Mouse (Mus musculus): Measurements from ENCODE around the gene Nupl1.

The Nupl1 gene

GRCm38 (mm10) chr14:60251281-60252003, at the start of gene Nupl1, which contains the start of gene Gm49336:
TSS of gene Nupl1 (minus strand) at chr14:60251431.
TSS of gene Gm49336 (minus strand) at chr14:60251507.
- in situ Hi-C loops (cut with MboI; ENCODE audit: low sequenced_read_pairs), result no loop called here

- in situ Hi-C loops (cut with MboI; ENCODE audit: low sequenced_read_pairs), result no loop called here
Measured at GRCm38 (mm10) chr14:60301024-60301423, 49.8 kb upstream of the Nupl1 start.

- in situ Hi-C loops (cut with MboI; ENCODE audit: low sequenced_read_pairs), result no loop called here
Measured at GRCm38 (mm10) chr14:60300224-60300991, 49.2 kb upstream of the Nupl1 start.

- in situ Hi-C loops (cut with MboI; ENCODE audit: low sequenced_read_pairs), result no loop called here
Measured at GRCm38 (mm10) chr14:60295531-60295930, 44.3 kb upstream of the Nupl1 start.

- in situ Hi-C loops (cut with MboI; ENCODE audit: low sequenced_read_pairs), result no loop called here
Measured at GRCm38 (mm10) chr14:60290363-60290762, 39.1 kb upstream of the Nupl1 start.

GRCm38 (mm10) chr14:60286194-60286863, 35.1 kb upstream of the Nupl1 start:
- in situ Hi-C loops (cut with MboI; ENCODE audit: low sequenced_read_pairs), result no loop called here

GRCm38 (mm10) chr14:60275301-60276276, 24.4 kb upstream of the Nupl1 start:
- in situ Hi-C loops (cut with MboI; ENCODE audit: low sequenced_read_pairs), result no loop called here

GRCm38 (mm10) chr14:60273346-60273745, 22.1 kb upstream of the Nupl1 start:
- in situ Hi-C loops (cut with MboI; ENCODE audit: low sequenced_read_pairs), result no loop called here

- in situ Hi-C loops (cut with MboI; ENCODE audit: low sequenced_read_pairs), result no loop called here
Measured at GRCm38 (mm10) chr14:60269333-60269732, 18.1 kb upstream of the Nupl1 start.

GRCm38 (mm10) chr14:60264990-60265876, 14.0 kb upstream of the Nupl1 start, which contains the start of gene Mtmr6:
TSS of gene Mtmr6 (plus strand) at chr14:60265228.
- in situ Hi-C loops (cut with MboI; ENCODE audit: low sequenced_read_pairs), result no loop called here

- in situ Hi-C loops (cut with MboI; ENCODE audit: low sequenced_read_pairs), result no loop called here
Measured at GRCm38 (mm10) chr14:60262316-60262715, 11.1 kb upstream of the Nupl1 start.

- in situ Hi-C loops (cut with MboI; ENCODE audit: low sequenced_read_pairs), result no loop called here
Measured at GRCm38 (mm10) chr14:60257851-60258250, 6.6 kb upstream of the Nupl1 start.

- in situ Hi-C loops (cut with MboI; ENCODE audit: low sequenced_read_pairs), result no loop called here
Measured at GRCm38 (mm10) chr14:60257101-60257500, 5.9 kb upstream of the Nupl1 start.

GRCm38 (mm10) chr14:60256356-60256755, 5.1 kb upstream of the Nupl1 start:
- in situ Hi-C loops (cut with MboI; ENCODE audit: low sequenced_read_pairs), result no loop called here

GRCm38 (mm10) chr14:60254774-60255173, 3.5 kb upstream of the Nupl1 start:
- in situ Hi-C loops (cut with MboI; ENCODE audit: low sequenced_read_pairs), result no loop called here

- in situ Hi-C loops (cut with MboI; ENCODE audit: low sequenced_read_pairs), result no loop called here
Measured at GRCm38 (mm10) chr14:60253466-60253865, 2.2 kb upstream of the Nupl1 start.

- in situ Hi-C loops (cut with MboI; ENCODE audit: low sequenced_read_pairs), result no loop called here
Measured at GRCm38 (mm10) chr14:60252004-60253000, 1.1 kb upstream of the Nupl1 start.

- in situ Hi-C loops (cut with MboI; ENCODE audit: low sequenced_read_pairs), result no loop called here
Measured at GRCm38 (mm10) chr14:60250879-60251278, 352 bp downstream of the Nupl1 start.

Measured in CH12F3 (cell line).